24 mouse cellular contexts compared by ENCODE assay signal in the genomic region with DNA sequence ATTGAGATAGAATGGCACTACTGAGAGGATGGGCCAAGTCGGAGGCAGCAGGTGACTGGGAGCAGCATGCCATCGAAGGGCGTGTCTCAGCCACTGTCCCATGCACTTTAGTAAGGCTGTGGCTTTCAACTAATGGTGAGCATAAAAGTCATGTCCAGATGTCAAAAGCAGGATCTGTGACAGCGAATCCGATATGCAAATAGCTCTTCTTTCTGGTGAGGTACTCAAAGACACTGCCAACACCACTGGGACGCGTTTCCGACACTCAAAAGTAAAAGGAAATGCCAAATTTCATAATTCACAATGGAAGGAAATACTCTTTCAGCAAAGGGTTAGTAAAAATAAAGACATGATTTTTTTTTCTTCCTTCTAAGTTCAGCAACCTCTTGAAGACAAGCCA.
DNase-seq lines count a peak whose midpoint lies in the region; ATAC-seq and TF ChIP-seq lines count a peak whose summit lies in the region.
"Had no signal": no experiment of that assay in that cellular context is flagged by ENCODE, and none has a peak within 500 bp of the region (broad histone marks: within the 10 kb centered on the region; RNA-seq: fewer than 3 reads in every experiment).

No protein-coding gene starts in this region.

- DNase-seq in heart, adult 2 months, result no peak
- DNase-seq in heart, adult 18-20 months, result no peak
- DNase-seq in kidney, adult 9 months, result peak; percentile 39
- DNase-seq in lung, postnatal 0 days (ENCODE audit: low spot score), result peak; percentile 36
- DNase-seq in lung, postnatal 4 days, result no peak
- peak; percentile 20 to 22 for DNase-seq in kidney, postnatal 36 days
- DNase-seq: adrenal gland, adult 2 months; cerebellum, postnatal 14 days; gastrocnemius, postnatal 36 days; liver; retina, postnatal 1 day; right cerebral cortex, postnatal 25 days; spleen, adult 18-20 months had no signal

- H3K9me3 ChIP-seq in kidney, embryonic 15.5 days (replicated peaks), result no peaks in the 10 kb centered on the region
- H3K9me3 ChIP-seq in lung, postnatal 0 days (ENCODE audit: low read length), result no peaks in the 10 kb centered on the region
- H3K9me3 ChIP-seq: embryonic facial prominence, embryonic 12.5 days; heart, embryonic 10.5 days; limb, embryonic 10.5 days; liver, embryonic 15.5 days; midbrain, embryonic 15.5 days; neural tube, embryonic 13.5 days had no signal

- peak overlapping the region; percentile 47; the same call in 1 of the 2 replicates for H3K27ac ChIP-seq in heart, adult 2 months
- no peak overlapping the region for H3K27ac ChIP-seq in kidney, embryonic 15.5 days
- no peak overlapping the region for H3K27ac ChIP-seq in lung, postnatal 0 days (ENCODE audit: low read length)
- H3K27ac ChIP-seq: heart, embryonic 10.5 days; kidney, postnatal 0 days; limb, embryonic 10.5 days; liver, embryonic 15.5 days; macrophage; midbrain, embryonic 15.5 days; neural tube, embryonic 13.5 days had no signal

- no peak for TF ChIP-seq EP300 in heart, adult 2 months (IDR thresholded peaks at IDR 0.05; ENCODE audit: insufficient read depth, low read depth, low read length)
- TF ChIP-seq EP300 in lung, postnatal 0 days (IDR thresholded peaks at IDR 0.05), result no peak

- ATAC-seq in kidney, embryonic 15.5 days (replicated peaks; ENCODE audit: low FRiP score), result no peak
- no peak for ATAC-seq in lung, postnatal 0 days
- ATAC-seq: CD4-positive, CD25-positive, alpha-beta regulatory T cell, adult 4 months; midbrain, embryonic 15.5 days had no signal

- H3K27me3 ChIP-seq in heart, adult 2 months (ENCODE audit: control insufficient read depth, insufficient read depth, low read length), result no peaks in the 10 kb centered on the region
- H3K27me3 ChIP-seq in kidney, embryonic 15.5 days, result no peaks in the 10 kb centered on the region
- H3K27me3 ChIP-seq in lung, postnatal 0 days (replicated peaks; ENCODE audit: insufficient read depth, low read length), result no peaks in the 10 kb centered on the region
- H3K27me3 ChIP-seq: embryonic facial prominence, embryonic 12.5 days; liver, embryonic 15.5 days; midbrain, embryonic 15.5 days; neural tube, embryonic 13.5 days had no signal

- no peaks in the 10 kb centered on the region for H3K79me2 ChIP-seq in heart, adult 2 months (replicated peaks; ENCODE audit: control insufficient read depth, insufficient read depth, low read length)

- WGBS in heart, adult 2 months, result 55% methylated on average over 8 of the region's 8 CpGs
- 83% methylated on average over 8 of the region's 8 CpGs for WGBS in kidney, embryonic 15.5 days
- WGBS in lung, postnatal 0 days, result 61% methylated on average over 8 of the region's 8 CpGs

- H3K4me2 ChIP-seq in kidney, embryonic 15.5 days, result no peak overlapping the region
- H3K4me2 ChIP-seq in lung, postnatal 0 days (replicated peaks; ENCODE audit: low read depth, low read length), result no peak overlapping the region
- H3K4me2 ChIP-seq: embryonic facial prominence, embryonic 12.5 days; liver, embryonic 15.5 days; midbrain, embryonic 15.5 days; neural tube, embryonic 13.5 days had no signal

- no peak overlapping the region for H3K9ac ChIP-seq in heart, adult 2 months (ENCODE audit: low read depth, low read length)
- no peak overlapping the region for H3K9ac ChIP-seq in kidney, embryonic 15.5 days
- no peak overlapping the region for H3K9ac ChIP-seq in lung, postnatal 0 days (replicated peaks; ENCODE audit: low read depth)
- H3K9ac ChIP-seq: embryonic facial prominence, embryonic 12.5 days; forebrain, postnatal 0 days; liver, embryonic 15.5 days; midbrain, embryonic 15.5 days; neural tube, embryonic 13.5 days had no signal

- H3K4me3 ChIP-seq in heart, adult 2 months, result no peak overlapping the region
- H3K4me3 ChIP-seq in kidney, embryonic 15.5 days (replicated peaks), result no peak overlapping the region
- H3K4me3 ChIP-seq in lung, postnatal 0 days (ENCODE audit: low read depth, low read length), result no peak overlapping the region
- H3K4me3 ChIP-seq: embryonic facial prominence, embryonic 12.5 days; heart, embryonic 10.5 days; limb, embryonic 10.5 days; liver, embryonic 15.5 days; midbrain, embryonic 15.5 days; neural tube, embryonic 13.5 days had no signal

- TF ChIP-seq POLR2A in heart, adult 2 months (IDR thresholded peaks at IDR 0.05; ENCODE audit: insufficient read depth, low read depth, low read length), result no peak

- TF ChIP-seq CTCF in heart, adult 2 months (IDR thresholded peaks at IDR 0.05), result no peak
- TF ChIP-seq CTCF in lung, postnatal 0 days (IDR thresholded peaks at IDR 0.05), result no peak

- intact Hi-C loops in heart, adult 2 months (cut with DNase I), result no loop called here

- H3K4me1 ChIP-seq in heart, adult 2 months (ENCODE audit: control insufficient read depth, insufficient read depth, low read length), result peaks cover 15% of the 10 kb centered on the region
- H3K4me1 ChIP-seq in kidney, embryonic 15.5 days, result peaks cover 49% of the 10 kb centered on the region
- H3K4me1 ChIP-seq in lung, postnatal 0 days (ENCODE audit: insufficient read depth, low read depth, low read length), result 0 out of 2 replicates have a peak, but pooled peaks cover 3% of the 10 kb centered on the region
- H3K4me1 ChIP-seq: liver, embryonic 15.5 days had no signal

- H3K36me3 ChIP-seq in heart, adult 2 months (ENCODE audit: control insufficient read depth, insufficient read depth, low read length), result no peaks in the 10 kb centered on the region
- no peaks in the 10 kb centered on the region for H3K36me3 ChIP-seq in kidney, embryonic 15.5 days
- H3K36me3 ChIP-seq in lung, postnatal 0 days (ENCODE audit: insufficient read depth, low read length), result no peaks in the 10 kb centered on the region
- H3K36me3 ChIP-seq: embryonic facial prominence, embryonic 12.5 days; heart, embryonic 10.5 days; limb, embryonic 10.5 days; liver, embryonic 15.5 days; midbrain, embryonic 15.5 days; neural tube, embryonic 13.5 days had no signal

Comparison
In these comparisons a context has a peak if more than half of its experiments do, and no peak if none do; other contexts are left out.
1. DNase-seq: peak in kidney, adult 9 months (single experiment), lung, postnatal 0 days (single experiment) and kidney, postnatal 36 days (2 of 2); none in heart, adult 2 months (0 of 2), heart, adult 18-20 months (0 of 2) and lung, postnatal 4 days (0 of 2).